Mouse (Mus musculus) cerebellum, postnatal 14 days (tissue): ENCODE data around the gene Pctp.

Experiments used
- DNase-seq, 2 experiments: peaks; one replicate each; pipeline ENCODE4 v3.0.0; 2021; ENCODE audit warnings: mixed read lengths in 2 of 2

Gene Pctp

GRCm38 (mm10) chr11:90006111-90006510 is 3.4 kb upstream of the Pctp start:
- no peak for DNase-seq

- DNase-seq, result no peak
Measured at GRCm38 (mm10) chr11:90003386-90003785, 692 bp upstream of the Pctp start.

- DNase-seq, result no peak
Measured at GRCm38 (mm10) chr11:90002987-90003348, 274 bp upstream of the Pctp start.

- DNase-seq, result no peak
Measured at GRCm38 (mm10) chr11:90001396-90002230, 1.1 kb downstream of the Pctp start.

GRCm38 (mm10) chr11:90000666-90001065 is 2.0 kb downstream of the Pctp start:
- DNase-seq, result no peak

- no peak for DNase-seq
Measured at GRCm38 (mm10) chr11:89998996-89999770, 3.5 kb downstream of the Pctp start.

- DNase-seq, result no peak
Measured at GRCm38 (mm10) chr11:89996856-89997255, 5.8 kb downstream of the Pctp start.

GRCm38 (mm10) chr11:89996406-89996805 is 6.3 kb downstream of the Pctp start:
- DNase-seq, result no peak

GRCm38 (mm10) chr11:89995596-89995995 is 7.1 kb downstream of the Pctp start:
- no peak for DNase-seq

- DNase-seq, result no peak
Measured at GRCm38 (mm10) chr11:89994706-89995105, 8.0 kb downstream of the Pctp start.

GRCm38 (mm10) chr11:89991661-89992060 is 11.0 kb downstream of the Pctp start:
- DNase-seq, result no peak

GRCm38 (mm10) chr11:89988936-89989589 is 13.6 kb downstream of the Pctp start:
- peak; percentile 80 to 87 for DNase-seq

- no peak for DNase-seq
Measured at GRCm38 (mm10) chr11:89986516-89986915, 16.2 kb downstream of the Pctp start.

GRCm38 (mm10) chr11:89985200-89986187 is 17.2 kb downstream of the Pctp start:
- DNase-seq, result no peak

GRCm38 (mm10) chr11:89984436-89984835 is 18.3 kb downstream of the Pctp start:
- DNase-seq, result no peak

GRCm38 (mm10) chr11:89982918-89983317 is 19.8 kb downstream of the Pctp start:
- DNase-seq, result no peak

- no peak for DNase-seq
Measured at GRCm38 (mm10) chr11:89980106-89980505, 22.6 kb downstream of the Pctp start.

- DNase-seq, result no peak
Measured at GRCm38 (mm10) chr11:89978914-89979818, 23.5 kb downstream of the Pctp start.

- peak in 1 of 2 experiments; percentile 26 for DNase-seq
Measured at GRCm38 (mm10) chr11:89978353-89978831, 24.3 kb downstream of the Pctp start.

- DNase-seq, result no peak
Measured at GRCm38 (mm10) chr11:89977746-89978352, 24.8 kb downstream of the Pctp start.

- DNase-seq, result no peak
Measured at GRCm38 (mm10) chr11:89976361-89976760, 26.3 kb downstream of the Pctp start.
